Mouse (Mus musculus) central nervous system, embryonic 14 days (tissue): ENCODE data around the gene Hoxa4. TPM values are rescaled to one million over a fixed set of nuclear protein-coding genes. Genes with fewer than 3 reads are reported as not detected.

Experiments used
- polyA plus RNA-seq: library from polyadenylated mRNA; depleted of rRNA; stranded (reverse); fragments of >200 nt; gene quantifications from 2 replicates; pipeline ENCODE4 v1.2.3, GENCODE M21; 2012; rRNA removed

Gene Hoxa4
- polyA plus RNA-seq, result 9.9 and 13.7 TPM in 2 replicates

GRCm38 (mm10) chr6:52190906-52191810 lies at the start of gene Hoxa4:
TSS of gene Hoxa4 (minus strand) at chr6:52191753.

GRCm38 (mm10) chr6:52240389-52241000 lies 48.9 kb upstream of the Hoxa4 start, which contains the start of gene Hoxa10:
TSS of gene Hoxa10 (minus strand) at chr6:52240854.

GRCm38 (mm10) chr6:52230516-52231165 lies 39.1 kb upstream of the Hoxa4 start, which contains the start of gene Hoxa9:
TSS of gene Hoxa9 (minus strand) at chr6:52231089.

GRCm38 (mm10) chr6:52221337-52221992 lies 29.9 kb upstream of the Hoxa4 start, which contains the start of gene Hoxa7:
TSS of gene Hoxa7 (minus strand) at chr6:52221854.

GRCm38 (mm10) chr6:52213119-52213986 lies 21.8 kb upstream of the Hoxa4 start, which contains the start of the genes Hoxa3 and Gm28308:
TSS of gene Hoxa3 (minus strand) at chr6:52213336.
TSS of gene Gm28308 (minus strand) at chr6:52213339.

GRCm38 (mm10) chr6:52208072-52208867 lies 16.7 kb upstream of the Hoxa4 start, which contains the start of gene Hoxa6:
TSS of gene Hoxa6 (minus strand) at chr6:52208722.

GRCm38 (mm10) chr6:52204050-52204752 lies 12.6 kb upstream of the Hoxa4 start, which contains the start of gene Hoxa5:
TSS of gene Hoxa5 (minus strand) at chr6:52204587.

GRCm38 (mm10) chr6:52177061-52177735 lies 14.4 kb downstream of the Hoxa4 start, which contains the start of gene 5730596B20Rik:
TSS of gene 5730596B20Rik (plus strand) at chr6:52177498.

GRCm38 (mm10) chr6:52164626-52165440 lies 26.7 kb downstream of the Hoxa4 start, which contains the start of gene Hoxa2:
TSS of gene Hoxa2 (minus strand) at chr6:52164831.

GRCm38 (mm10) chr6:52158276-52159051 lies 33.1 kb downstream of the Hoxa4 start, which contains the start of gene Hoxa1:
TSS of gene Hoxa1 (minus strand) at chr6:52158317.

Other genes with a start within 250 kb of the Hoxa4 start
- gene Skap2, start 179.2 kb downstream of the Hoxa4 start, polyA plus RNA-seq, result 9.4 and 11.9 TPM in 2 replicates
- 0.59 and 1.3 TPM in 2 replicates for gene Hoxa1, start 33.4 kb downstream of the Hoxa4 start, polyA plus RNA-seq
- gene Hoxa2, start 26.9 kb downstream of the Hoxa4 start, polyA plus RNA-seq, result 7.4 and 16.1 TPM in 2 replicates
- 0.42 and 0.73 TPM in 2 replicates for gene 5730596B20Rik, start 14.3 kb downstream of the Hoxa4 start, polyA plus RNA-seq
- 44.2 and 47.7 TPM in 2 replicates for gene Hoxa5, start 12.8 kb upstream of the Hoxa4 start, polyA plus RNA-seq
- 2.6 and 4.3 TPM in 2 replicates for gene Hoxa6, start 17.0 kb upstream of the Hoxa4 start, polyA plus RNA-seq
- gene Hoxa3, start 21.6 kb upstream of the Hoxa4 start, polyA plus RNA-seq, result 8.3 and 13.2 TPM in 2 replicates
- gene Gm28308, start 21.6 kb upstream of the Hoxa4 start, polyA plus RNA-seq, result 0.10 and 0.41 TPM in 2 replicates
- 0.40 and 5.8 TPM in 2 replicates for gene Hoxa7, start 30.1 kb upstream of the Hoxa4 start, polyA plus RNA-seq
- gene Hoxa9, start 39.3 kb upstream of the Hoxa4 start, polyA plus RNA-seq, result 1.4 TPM in 1 of 2 replicates, not detected in the other
- 0.04 TPM in 1 of 2 replicates, not detected in the other for gene Hoxa10, start 49.1 kb upstream of the Hoxa4 start, polyA plus RNA-seq
- gene Hoxa11, start 54.1 kb upstream of the Hoxa4 start, polyA plus RNA-seq, result not detected in 2 replicates
- not detected in 2 replicates for gene Hoxa13, start 69.1 kb upstream of the Hoxa4 start, polyA plus RNA-seq
- gene Evx1, start 121.7 kb upstream of the Hoxa4 start, polyA plus RNA-seq, result 1.7 and 2.8 TPM in 2 replicates